Mouse (Mus musculus) liver, embryonic 16.5 days (tissue): Measurements from ENCODE around the gene Pld3. TPM values are rescaled to one million over a fixed set of nuclear protein-coding genes. Genes with fewer than 3 reads are reported as not detected.
A peak's percentile ranks its signal among the peaks of the same experiment; 100 is the strongest.

Experiments used
- ATAC-seq: fragments of 200-750 bp; cut with Nextera tagmentation; 2 replicates; pipeline ENCODE4 v1.8.0; 2017; ENCODE audit warnings: low read depth, mild to moderate bottlenecking, moderate number of reproducible peaks, moderate library complexity
- H3K27ac ChIP-seq: fragments of 300-500 bp; sonication (generic); 2 replicates; pipeline ENCODE4 v1.5.1; 2014; ENCODE audit warnings: mild to moderate bottlenecking, low read length
- H3K27me3 ChIP-seq: fragments of 300-500 bp; sonication (generic); 2 replicates; pipeline ENCODE4 v1.6.1; 2014; ENCODE audit warnings: low read depth, low read length, mixed read lengths; ENCODE audit not compliant: control insufficient read depth, insufficient read depth
- H3K36me3 ChIP-seq: fragments of 300-500 bp; sonication (generic); 2 replicates; pipeline ENCODE4 v1.6.1; 2014; ENCODE audit warnings: mild to moderate bottlenecking; ENCODE audit not compliant: control insufficient read depth, insufficient read depth
- H3K4me1 ChIP-seq: fragments of 300-500 bp; sonication (generic); 2 replicates; pipeline ENCODE4 v1.6.1; 2014; ENCODE audit warnings: low read depth, low read length, mixed read lengths; ENCODE audit not compliant: control insufficient read depth
- H3K4me2 ChIP-seq: fragments of 300-500 bp; sonication (generic); 2 replicates; pipeline ENCODE4 v1.6.1; 2014; ENCODE audit warnings: low read depth, low read length, mixed read lengths
- H3K4me3 ChIP-seq: fragments of 300-500 bp; sonication (generic); 2 replicates; pipeline ENCODE4 v1.5.1; 2014; ENCODE audit warnings: low read depth, mild to moderate bottlenecking, low read length
- H3K9ac ChIP-seq: fragments of 300-500 bp; sonication (generic); 2 replicates; pipeline ENCODE4 v1.6.1; 2014; ENCODE audit warnings: low read depth, low read length
- H3K9me3 ChIP-seq: fragments of 300-500 bp; sonication (generic); replicated peaks from 2 replicates; pipeline ENCODE4 v1.6.1; 2016; ENCODE audit warnings: low read length; ENCODE audit not compliant: control insufficient read depth
- WGBS: fragments of 180-500 bp; shearing (Covaris S2); extraction: QIAGEN DNeasy Blood & Tissue Kit; methylation state at CpG from one replicate; pipeline ENCODE4 v1.1.7; 2014; ENCODE audit not compliant: insufficient replicate concordance; 5-methylcytosine and 5-hydroxymethylcytosine counted together
- polyA plus RNA-seq: library from polyadenylated mRNA; unstranded; fragments of >200 nt; fragmentation: Nextera tagmentation; extraction: Ambion mirVana; gene quantifications from 2 replicates; pipeline ENCODE4 v1.2.1, GENCODE M21; 2015

Pld3 gene
- polyA plus RNA-seq, 1 experiment from 2014 or later = 101 TPM

GRCm38 (mm10) chr7:27489270-27489869 is 63.6 kb downstream of the Pld3 start:
- Histone ChIP-seq H3K27me3 (no peaks in the 10 kb centered on the region), H3K9ac (peak overlapping the region; percentile 78; the same call in 1 of the 2 replicates), H3K4me1 (peaks cover 52% of the 10 kb centered on the region), H3K27ac (peak overlapping the region; percentile 97), H3K9me3 (no peaks in the 10 kb centered on the region), H3K4me2 (peak overlapping the region; percentile 88; the same call in 1 of the 2 replicates), H3K4me3 (no peak overlapping the region; the same call in 1 of the 2 replicates), H3K36me3 (peaks cover 10% of the 10 kb centered on the region)
- WGBS = 86% methylated on average over 25 of the region's 25 CpGs
- ATAC-seq = no peak

GRCm38 (mm10) chr7:27487740-27488268 is 65.2 kb downstream of the Pld3 start:
- Histone ChIP-seq H3K36me3 (peaks cover 10% of the 10 kb centered on the region), H3K4me2 (peak overlapping the region; percentile 90), H3K4me3 (peak overlapping the region; percentile 93), H3K4me1 (peaks cover 60% of the 10 kb centered on the region), H3K9me3 (no peaks in the 10 kb centered on the region), H3K27me3 (no peaks in the 10 kb centered on the region), H3K27ac (peak overlapping the region; percentile 97), H3K9ac (peak overlapping the region; percentile 94)
- no peak for ATAC-seq
- WGBS = 2% methylated on average over 13 of the region's 13 CpGs

- H3K4me2 ChIP-seq = peak within 1 kb of the TSS; percentile 90
- H3K4me3 ChIP-seq = peak within 1 kb of the TSS; percentile 93
- peaks cover 66% of the 10 kb centered on the region for H3K4me1 ChIP-seq
- no peaks in the 10 kb centered on the region for H3K27me3 ChIP-seq
- ATAC-seq = peak; percentile 80
- peak within 1 kb of the TSS; percentile 94 for H3K9ac ChIP-seq
- H3K27ac ChIP-seq = peak within 1 kb of the TSS; percentile 97
- WGBS = under 1% methylated on average over 78 of the region's 80 CpGs
- no peaks in the 10 kb centered on the region for H3K9me3 ChIP-seq
- peaks cover 10% of the 10 kb centered on the region for H3K36me3 ChIP-seq
Observed at GRCm38 (mm10) chr7:27486770-27487697, 66.0 kb downstream of the Pld3 start, which contains the start of gene Sertad1. Gene Sertad1, plus strand, starts transcription at chr7:27486910.

GRCm38 (mm10) chr7:27486102-27486769 is 66.8 kb downstream of the Pld3 start:
- WGBS = 2% methylated on average over 13 of the region's 13 CpGs
- peaks cover 65% of the 10 kb centered on the region for H3K4me1 ChIP-seq
- H3K27ac ChIP-seq = peak overlapping the region; percentile 96
- peak overlapping the region; percentile 77 for H3K9ac ChIP-seq
- peaks cover 10% of the 10 kb centered on the region for H3K36me3 ChIP-seq
- H3K27me3 ChIP-seq = no peaks in the 10 kb centered on the region
- H3K4me3 ChIP-seq = peak overlapping the region; percentile 93
- ATAC-seq = no peak
- H3K4me2 ChIP-seq = peak overlapping the region; percentile 90
- H3K9me3 ChIP-seq = no peaks in the 10 kb centered on the region

- no peak overlapping the region for H3K4me3 ChIP-seq
- no peak overlapping the region for H3K9ac ChIP-seq
- no peak for ATAC-seq
- no peaks in the 10 kb centered on the region for H3K9me3 ChIP-seq
- H3K27ac ChIP-seq = no peak overlapping the region
- H3K27me3 ChIP-seq = no peaks in the 10 kb centered on the region
- 73% methylated on average over 4 of the region's 4 CpGs for WGBS
- H3K4me1 ChIP-seq = peaks cover 66% of the 10 kb centered on the region
- H3K36me3 ChIP-seq = no peaks in the 10 kb centered on the region
- H3K4me2 ChIP-seq = no peak overlapping the region
Observed at GRCm38 (mm10) chr7:27483860-27484259, 69.2 kb downstream of the Pld3 start.

Other genes starting within 250 kb of the Pld3 start
- gene Ltbp4, start 215.5 kb downstream of the Pld3 start, polyA plus RNA-seq = 5.2 and 7.6 TPM in 2 replicates
- gene Shkbp1, start 197.2 kb downstream of the Pld3 start, polyA plus RNA-seq = 16.1 and 16.5 TPM in 2 replicates
- gene Gm20479, start 195.8 kb downstream of the Pld3 start, polyA plus RNA-seq = 0.23 and 0.44 TPM in 2 replicates
- gene Sptbn4, start 105.5 kb downstream of the Pld3 start, polyA plus RNA-seq = 0.02 and 0.06 TPM in 2 replicates
- gene Blvrb, start 105.2 kb downstream of the Pld3 start, polyA plus RNA-seq = 853 and 865 TPM in 2 replicates
- gene Sertad3, start 79.5 kb downstream of the Pld3 start, polyA plus RNA-seq = 35.5 and 37.6 TPM in 2 replicates
- gene Sertad1, start 66.3 kb downstream of the Pld3 start, polyA plus RNA-seq = 29.2 and 31.6 TPM in 2 replicates
- gene Prx, start 53.9 kb downstream of the Pld3 start, polyA plus RNA-seq = 0.74 and 0.81 TPM in 2 replicates
- 0.09 TPM in 1 of 2 replicates, not detected in the other for gene Hipk4, start 30.0 kb downstream of the Pld3 start, polyA plus RNA-seq
- 15.6 and 16.1 TPM in 2 replicates for gene 2310022A10Rik, start within 50 bp of the Pld3 start, polyA plus RNA-seq
- 24.8 and 26.3 TPM in 2 replicates for gene Akt2, start 38.3 kb upstream of the Pld3 start, polyA plus RNA-seq
- not detected in 2 replicates for gene Ttc9b, start 100.7 kb upstream of the Pld3 start, polyA plus RNA-seq
- 1.1 and 1.4 TPM in 2 replicates for gene Map3k10, start 121.4 kb upstream of the Pld3 start, polyA plus RNA-seq
- 0.58 and 0.68 TPM in 2 replicates for gene Zfp607b, start 136.1 kb upstream of the Pld3 start, polyA plus RNA-seq
- gene Zfp60, start 178.2 kb upstream of the Pld3 start, polyA plus RNA-seq = 4.1 and 4.3 TPM in 2 replicates